ENCODE assay signal across 8 mouse cellular contexts in the genomic region with DNA sequence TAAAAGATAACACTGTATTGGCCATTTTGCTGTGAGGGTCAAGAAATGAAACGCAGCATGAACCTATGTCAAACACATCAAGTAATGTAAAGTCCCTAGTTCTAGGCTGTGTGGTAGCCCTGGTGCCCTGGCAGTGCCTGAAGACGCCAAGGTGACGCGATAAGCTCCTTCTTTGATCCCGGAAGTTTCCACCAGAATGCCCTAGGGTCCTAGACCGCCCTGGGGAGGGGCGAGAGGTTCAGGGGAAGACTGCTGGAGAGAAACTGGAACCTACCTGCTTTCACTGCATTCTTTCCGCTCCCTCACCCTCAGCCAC.
DNase-seq lines count a peak whose midpoint lies in the region; ATAC-seq and TF ChIP-seq lines count a peak whose summit lies in the region.

No protein-coding gene starts in this region.

- peak overlapping the region; percentile 65 for H3K9ac ChIP-seq in embryonic facial prominence, embryonic 11.5 days (replicated peaks; ENCODE audit: low read length)
- peak overlapping the region; percentile 65 for H3K9ac ChIP-seq in hindbrain, embryonic 14.5 days
- peak overlapping the region; percentile 60 for H3K9ac ChIP-seq in midbrain, embryonic 14.5 days (replicated peaks; ENCODE audit: low read length)

- H3K4me1 ChIP-seq in embryonic facial prominence, embryonic 11.5 days (ENCODE audit: control insufficient read depth, insufficient read depth, low read length): peaks cover 3% of the 10 kb centered on the region; the same call in 1 of the 2 replicates
- no peaks in the 10 kb centered on the region for H3K4me1 ChIP-seq in hindbrain, embryonic 14.5 days (replicated peaks; ENCODE audit: control insufficient read depth, insufficient read depth, low read length)
- H3K4me1 ChIP-seq in midbrain, embryonic 14.5 days (ENCODE audit: control insufficient read depth, insufficient read depth, low read length): peaks cover 12% of the 10 kb centered on the region; the same call in 1 of the 2 replicates

- peak overlapping the region; percentile 76 for H3K27ac ChIP-seq in layer of hippocampus, adult 2 months
- H3K27ac ChIP-seq in embryonic facial prominence, embryonic 11.5 days (replicated peaks; ENCODE audit: low read depth, low read length): no peak overlapping the region
- no peak overlapping the region for H3K27ac ChIP-seq in hindbrain, embryonic 14.5 days
- H3K27ac ChIP-seq in midbrain, embryonic 14.5 days (replicated peaks; ENCODE audit: low read depth, low read length): no peak overlapping the region

- H3K27me3 ChIP-seq in embryonic facial prominence, embryonic 11.5 days (ENCODE audit: control insufficient read depth, insufficient read depth, low read length): peaks cover 6% of the 10 kb centered on the region; the same call in 1 of the 2 replicates
- H3K27me3 ChIP-seq in hindbrain, embryonic 14.5 days (ENCODE audit: control insufficient read depth, insufficient read depth, low read length): peaks cover 12% of the 10 kb centered on the region
- peaks cover 17% of the 10 kb centered on the region; the same call in 1 of the 2 replicates for H3K27me3 ChIP-seq in midbrain, embryonic 14.5 days (ENCODE audit: control insufficient read depth, insufficient read depth, low read length)

- DNase-seq in layer of hippocampus, adult 2 months (ENCODE audit: low spot score in 2 of 2): no peak
- DNase-seq in layer of hippocampus, adult 18-20 months (ENCODE audit: low spot score in 2 of 2): no peak
- no peak for DNase-seq in embryonic facial prominence, embryonic 11.5 days (ENCODE audit: low spot score)
- no peak for DNase-seq in hindbrain, embryonic 14.5 days (ENCODE audit: low spot score)
- DNase-seq in midbrain, embryonic 14.5 days: no peak
- DNase-seq in right cerebral cortex, postnatal 10 days (ENCODE audit: low spot score in 2 of 2): no peak
- no peak for DNase-seq in layer of hippocampus, postnatal 25 days (ENCODE audit: extremely low spot score in 1 of 2, low spot score in 1 of 2)
- DNase-seq in layer of hippocampus, postnatal 14 days (ENCODE audit: low spot score in 2 of 2): no peak

- H3K4me3 ChIP-seq in layer of hippocampus, adult 2 months: peak overlapping the region; percentile 64
- H3K4me3 ChIP-seq in embryonic facial prominence, embryonic 11.5 days (ENCODE audit: low read depth, low read length): peak overlapping the region; percentile 65
- H3K4me3 ChIP-seq in hindbrain, embryonic 14.5 days (replicated peaks; ENCODE audit: low read length): peak overlapping the region; percentile 54
- H3K4me3 ChIP-seq in midbrain, embryonic 14.5 days (replicated peaks; ENCODE audit: low read depth, low read length): peak overlapping the region; percentile 52

- H3K36me3 ChIP-seq in embryonic facial prominence, embryonic 11.5 days (replicated peaks; ENCODE audit: control insufficient read depth, insufficient read depth, low read depth, low read length): no peaks in the 10 kb centered on the region
- H3K36me3 ChIP-seq in hindbrain, embryonic 14.5 days (replicated peaks; ENCODE audit: control insufficient read depth, insufficient read depth): no peaks in the 10 kb centered on the region
- no peaks in the 10 kb centered on the region for H3K36me3 ChIP-seq in midbrain, embryonic 14.5 days (ENCODE audit: control insufficient read depth, insufficient read depth, low read length)

- peak overlapping the region; percentile 96 for H3K4me2 ChIP-seq in embryonic facial prominence, embryonic 11.5 days (ENCODE audit: low read depth, low read length)
- H3K4me2 ChIP-seq in hindbrain, embryonic 14.5 days (replicated peaks): peak overlapping the region; percentile 98
- peak overlapping the region; percentile 96 for H3K4me2 ChIP-seq in midbrain, embryonic 14.5 days (ENCODE audit: low read length)

- no peak for TF ChIP-seq CTCF in layer of hippocampus, adult 2 months (conservative IDR thresholded peaks at IDR 0.05)

- no peak for ATAC-seq in embryonic facial prominence, embryonic 11.5 days (replicated peaks; ENCODE audit: insufficient number of reproducible peaks, low FRiP score, low TSS enrichment, low read depth)
- peak; percentile 25; the same call in 1 of the 2 replicates for ATAC-seq in hindbrain, embryonic 14.5 days (ENCODE audit: low FRiP score)
- peak; percentile 22; the same call in 1 of the 2 replicates for ATAC-seq in midbrain, embryonic 14.5 days (ENCODE audit: low FRiP score, low TSS enrichment)

- WGBS in embryonic facial prominence, embryonic 11.5 days: 3% methylated on average over 8 of the region's 8 CpGs
- WGBS in hindbrain, embryonic 14.5 days: 4% methylated on average over 8 of the region's 8 CpGs
- 3% methylated on average over 8 of the region's 8 CpGs for WGBS in midbrain, embryonic 14.5 days

- no peaks in the 10 kb centered on the region for H3K9me3 ChIP-seq in embryonic facial prominence, embryonic 11.5 days (replicated peaks; ENCODE audit: control insufficient read depth, low read length)
- no peaks in the 10 kb centered on the region for H3K9me3 ChIP-seq in hindbrain, embryonic 14.5 days (ENCODE audit: control insufficient read depth, low read length)
- no peaks in the 10 kb centered on the region for H3K9me3 ChIP-seq in midbrain, embryonic 14.5 days (ENCODE audit: control insufficient read depth, low read length)
